Mouse (Mus musculus) layer of hippocampus, adult 2 months (tissue): ENCODE results near the gene Clrn3. TPM values are rescaled to one million over a fixed set of nuclear protein-coding genes. Genes with fewer than 3 reads are reported as not detected.
A peak's percentile ranks its signal among the peaks of the same experiment; 100 is the strongest.

Experiments
- DNase-seq, 2 experiments: peaks; one replicate each; pipeline ENCODE4 v3.0.0; 2022; ENCODE audit warnings: low spot score in 2 of 2
- H3K27ac ChIP-seq: fragments of 200-600 bp; 2 replicates; pipeline ENCODE4 v1.8.1; 2022
- H3K4me3 ChIP-seq: fragments of 200-600 bp; 2 replicates; pipeline ENCODE4 v1.8.1; 2022; ENCODE audit warnings: mild to moderate bottlenecking
- CTCF ChIP-seq: fragments of 200-600 bp; conservative IDR thresholded peaks from 2 replicates; pipeline ENCODE4 v1.8.1; 2022; ENCODE audit warnings: antibody characterized with exemption, mild to moderate bottlenecking, moderate library complexity
- total RNA-seq, 2 experiments: library from RNA; stranded (reverse); gene quantifications; 2 replicates each; pipeline ENCODE4 v1.2.3; 2021

The Clrn3 gene
- total RNA-seq, 2 experiments from 2014 or later, result not detected

GRCm38 (mm10) chr7:135489724-135490499 lies 38.5 kb downstream of the Clrn3 start:
- TF ChIP-seq CTCF, result no peak
- no peak for DNase-seq
- no peak overlapping the region for H3K27ac ChIP-seq
- no peak overlapping the region for H3K4me3 ChIP-seq

- DNase-seq, result no peak
- no peak overlapping the region for H3K27ac ChIP-seq
- no peak overlapping the region for H3K4me3 ChIP-seq
- TF ChIP-seq CTCF, result peak; percentile 75
Measured at GRCm38 (mm10) chr7:135488214-135488810, 40.1 kb downstream of the Clrn3 start.

- DNase-seq, result peak; percentile 26 to 86
- Histone ChIP-seq H3K27ac (no peak overlapping the region), H3K4me3 (no peak overlapping the region)
- TF ChIP-seq CTCF, result peak; percentile 92
Measured at GRCm38 (mm10) chr7:135487423-135487822, 41.0 kb downstream of the Clrn3 start.

- DNase-seq, result no peak
- TF ChIP-seq CTCF, result no peak
- no peak overlapping the region for H3K27ac ChIP-seq
- no peak overlapping the region for H3K4me3 ChIP-seq
Measured at GRCm38 (mm10) chr7:135486645-135487382, 41.6 kb downstream of the Clrn3 start.

GRCm38 (mm10) chr7:135485796-135486410 lies 42.6 kb downstream of the Clrn3 start:
- H3K4me3 ChIP-seq, result no peak overlapping the region
- peak; percentile 80 for TF ChIP-seq CTCF
- DNase-seq, result peak; percentile 76 to 83
- H3K27ac ChIP-seq, result peak overlapping the region; percentile 80

GRCm38 (mm10) chr7:135485116-135485795 lies 43.2 kb downstream of the Clrn3 start:
- no peak for TF ChIP-seq CTCF
- DNase-seq, result no peak
- Histone ChIP-seq H3K27ac (peak overlapping the region; percentile 80; the same call in 1 of the 2 replicates), H3K4me3 (no peak overlapping the region)

GRCm38 (mm10) chr7:135484341-135484740 lies 44.1 kb downstream of the Clrn3 start:
- H3K4me3 ChIP-seq, result no peak overlapping the region
- H3K27ac ChIP-seq, result no peak overlapping the region
- no peak for DNase-seq
- TF ChIP-seq CTCF, result no peak

GRCm38 (mm10) chr7:135483751-135484150 lies 44.7 kb downstream of the Clrn3 start:
- DNase-seq, result no peak
- no peak for TF ChIP-seq CTCF
- Histone ChIP-seq H3K27ac (no peak overlapping the region), H3K4me3 (no peak overlapping the region)

- TF ChIP-seq CTCF, result no peak
- no peak overlapping the region for H3K4me3 ChIP-seq
- no peak overlapping the region for H3K27ac ChIP-seq
- DNase-seq, result no peak
Measured at GRCm38 (mm10) chr7:135481150-135481549, 47.3 kb downstream of the Clrn3 start.

- H3K27ac ChIP-seq, result no peak overlapping the region
- TF ChIP-seq CTCF, result no peak
- no peak overlapping the region for H3K4me3 ChIP-seq
- DNase-seq, result no peak
Measured at GRCm38 (mm10) chr7:135479912-135480311, 48.5 kb downstream of the Clrn3 start.

GRCm38 (mm10) chr7:135479322-135479880 lies 49.1 kb downstream of the Clrn3 start:
- no peak overlapping the region for H3K27ac ChIP-seq
- TF ChIP-seq CTCF, result peak; percentile 27
- no peak overlapping the region for H3K4me3 ChIP-seq
- no peak for DNase-seq

- H3K27ac ChIP-seq, result no peak overlapping the region
- no peak overlapping the region for H3K4me3 ChIP-seq
- no peak for TF ChIP-seq CTCF
- DNase-seq, result no peak
Measured at GRCm38 (mm10) chr7:135477256-135477655, 51.2 kb downstream of the Clrn3 start.
